Comparison of ENCODE assay signal across 15 mouse cellular contexts in the genomic region with DNA sequence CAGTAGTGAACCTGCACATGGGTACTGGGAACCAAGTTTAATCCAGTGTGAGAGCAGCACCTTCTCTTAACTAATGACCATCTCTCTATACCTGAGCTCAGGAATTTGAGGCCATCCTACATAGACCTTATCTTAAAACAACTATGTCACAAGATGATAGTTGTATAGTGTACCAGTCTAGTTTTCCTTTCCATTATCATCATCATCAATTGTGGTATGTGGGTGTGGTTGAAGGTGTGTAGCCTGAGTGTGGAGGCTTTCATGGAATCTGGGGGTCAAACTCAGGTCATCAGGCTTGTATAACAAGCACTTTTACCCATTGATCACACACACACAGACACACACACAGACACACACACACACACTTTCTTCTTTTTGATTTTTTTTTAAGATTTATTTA.
"Had no signal": no experiment of that assay in that cellular context is flagged by ENCODE, and none has a peak within 500 bp of the region (broad histone marks: within the 10 kb centered on the region; RNA-seq: fewer than 3 reads in every experiment).

No protein-coding gene starts in this region.

- H3K4me2 ChIP-seq: limb, embryonic 13.5 days; liver, embryonic 12.5 days; lung, embryonic 15.5 days; midbrain, embryonic 11.5 days had no signal

- H3K27ac ChIP-seq: limb, embryonic 10.5 days; limb, embryonic 13.5 days; liver, embryonic 12.5 days; lung, embryonic 15.5 days had no signal

- H3K4me1 ChIP-seq: limb, embryonic 10.5 days; limb, embryonic 13.5 days; liver, embryonic 15.5 days had no signal

- H3K27me3 ChIP-seq: limb, embryonic 13.5 days; liver, embryonic 15.5 days; lung, embryonic 15.5 days had no signal

- ATAC-seq: liver, embryonic 12.5 days had no signal

- DNase-seq: kidney, adult 2 months; kidney, postnatal 10 days; kidney, postnatal 4 days; liver; lung, adult 18-20 months; lung, postnatal 10 days; lung, postnatal 36 days; midbrain, embryonic 14.5 days; thymus, postnatal 36 days had no signal

- H3K36me3 ChIP-seq: limb, embryonic 10.5 days; limb, embryonic 13.5 days; liver, embryonic 12.5 days; liver, embryonic 15.5 days; lung, embryonic 15.5 days had no signal

- H3K9ac ChIP-seq: limb, embryonic 13.5 days; liver, embryonic 12.5 days; liver, embryonic 15.5 days; lung, embryonic 15.5 days had no signal

- H3K9me3 ChIP-seq: limb, embryonic 10.5 days; limb, embryonic 13.5 days; liver, embryonic 12.5 days; liver, embryonic 15.5 days; lung, embryonic 15.5 days had no signal

- H3K4me3 ChIP-seq: limb, embryonic 10.5 days; limb, embryonic 13.5 days; liver, embryonic 12.5 days; liver, embryonic 15.5 days; lung, embryonic 15.5 days had no signal
